Mouse (Mus musculus): ENCODE measurements at regions not wholly inside any gene's neighbourhood (a gene's known extent, or its start where the extent isn't known, plus 50 kb on each side); places are given as distances from the start of the nearest gene placed in this dataset. TPM values are rescaled to one million over a fixed set of nuclear protein-coding genes. Genes with fewer than 3 reads are reported as not detected.

Small RNA genes in the stretch of these regions (microRNA-seq; reads per million reads assigned to microRNA genes)
- gene Mir6401, result not detected

Data from embryonic facial prominence, embryonic 10.5 days (tissue).